Mouse (Mus musculus) heart, adult 9 months (tissue): Measurements from ENCODE around the gene Luzp1.
A peak's percentile ranks its signal among the peaks of the same experiment; 100 is the strongest.

Experiments
- DNase-seq, 2 experiments: peaks; one replicate each; pipeline ENCODE4 v3.0.0; 2022; ENCODE audit warnings: low spot score in 2 of 2

The Luzp1 gene

GRCm38 (mm10) chr4:136462086-136462838, 7.3 kb upstream of the Luzp1 start, which contains the start of gene 6030445D17Rik:
Gene 6030445D17Rik, plus strand, starts transcription at chr4:136462250.
- DNase-seq = peak; percentile 89 to 93

- peak; percentile 40 to 66 for DNase-seq
Measured at GRCm38 (mm10) chr4:136462839-136463178, 6.8 kb upstream of the Luzp1 start.

- no peak for DNase-seq
Measured at GRCm38 (mm10) chr4:136463436-136463835, 6.1 kb upstream of the Luzp1 start.

GRCm38 (mm10) chr4:136466226-136466625, 3.3 kb upstream of the Luzp1 start:
- peak; percentile 71 to 73 for DNase-seq

- DNase-seq = peak; percentile 30 to 40
Measured at GRCm38 (mm10) chr4:136468553-136469327, 821 bp upstream of the Luzp1 start.

GRCm38 (mm10) chr4:136469941-136470346, 383 bp downstream of the Luzp1 start:
- no peak for DNase-seq

GRCm38 (mm10) chr4:136470347-136471071, 948 bp downstream of the Luzp1 start:
- peak; percentile 43 to 54 for DNase-seq

GRCm38 (mm10) chr4:136476692-136477091, 7.1 kb downstream of the Luzp1 start:
- no peak for DNase-seq

- DNase-seq = no peak
Measured at GRCm38 (mm10) chr4:136486549-136486948, 17.0 kb downstream of the Luzp1 start.

- DNase-seq = no peak
Measured at GRCm38 (mm10) chr4:136495993-136496392, 26.4 kb downstream of the Luzp1 start.

- DNase-seq = no peak
Measured at GRCm38 (mm10) chr4:136505426-136506215, 36.1 kb downstream of the Luzp1 start.

GRCm38 (mm10) chr4:136509857-136510256, 40.3 kb downstream of the Luzp1 start:
- no peak for DNase-seq

- DNase-seq = no peak
Measured at GRCm38 (mm10) chr4:136511708-136512107, 42.1 kb downstream of the Luzp1 start.

- DNase-seq = peak; percentile 21 to 30
Measured at GRCm38 (mm10) chr4:136512905-136513304, 43.3 kb downstream of the Luzp1 start.

- DNase-seq = no peak
Measured at GRCm38 (mm10) chr4:136518141-136518540, 48.6 kb downstream of the Luzp1 start.

- no peak for DNase-seq
Measured at GRCm38 (mm10) chr4:136518576-136518975, 49.0 kb downstream of the Luzp1 start.

GRCm38 (mm10) chr4:136519866-136520265, 50.3 kb downstream of the Luzp1 start:
- DNase-seq = no peak

GRCm38 (mm10) chr4:136521898-136522297, 52.3 kb downstream of the Luzp1 start:
- no peak for DNase-seq

GRCm38 (mm10) chr4:136524309-136524708, 54.7 kb downstream of the Luzp1 start:
- no peak for DNase-seq

- DNase-seq = peak in 1 of 2 experiments; percentile 36
Measured at GRCm38 (mm10) chr4:136526412-136526811, 56.9 kb downstream of the Luzp1 start.

GRCm38 (mm10) chr4:136545151-136545550, 75.6 kb downstream of the Luzp1 start:
- no peak for DNase-seq
